Mouse (Mus musculus): Measurements from ENCODE around the gene Dtx3l.

The Dtx3l gene

GRCm38 (mm10) chr16:35888910-35889309 is 50.0 kb downstream of the Dtx3l start:
- TF ChIP-seq POU5F1 (IDR thresholded peaks at IDR 0.05; ENCODE audit: borderline replicate concordance, low read length): no peak
- TF ChIP-seq NANOG (IDR thresholded peaks at IDR 0.05; ENCODE audit: borderline replicate concordance, low read length): no peak
- no peak for TF ChIP-seq CTCF (conservative IDR thresholded peaks at IDR 0.05; ENCODE audit: low read length)
- H3K9me3 ChIP-seq (ENCODE audit: low read length): peaks cover 3% of the 10 kb centered on the region; the same call in 1 of the 2 replicates
- no peak overlapping the region for H3K4me3 ChIP-seq (replicated peaks; ENCODE audit: low read length)
- no peaks in the 10 kb centered on the region for H3K36me3 ChIP-seq (ENCODE audit: insufficient read depth, low read length)
- H3K4me1 ChIP-seq (replicated peaks; ENCODE audit: low read depth, low read length): peaks cover 35% of the 10 kb centered on the region
- no peaks in the 10 kb centered on the region for H3K27me3 ChIP-seq (ENCODE audit: insufficient read depth, low read length)

GRCm38 (mm10) chr16:35888174-35888573 is 50.8 kb downstream of the Dtx3l start:
- H3K27me3 ChIP-seq (ENCODE audit: insufficient read depth, low read length): no peaks in the 10 kb centered on the region
- 0 out of 2 replicates have a peak overlapping the region, but pooled peaks have one; percentile 2 for H3K4me3 ChIP-seq (replicated peaks; ENCODE audit: low read length)

More at GRCm38 (mm10) chr16:35888174-35888573, 50.8 kb downstream of the Dtx3l start:
- H3K36me3 ChIP-seq (ENCODE audit: insufficient read depth, low read length): no peaks in the 10 kb centered on the region
- peak; percentile 37; the same call in 1 of the 2 replicates for TF ChIP-seq POU5F1 (IDR thresholded peaks at IDR 0.05; ENCODE audit: borderline replicate concordance, low read length)
- no peak for TF ChIP-seq NANOG (IDR thresholded peaks at IDR 0.05; ENCODE audit: borderline replicate concordance, low read length)
- H3K9me3 ChIP-seq (ENCODE audit: low read length): peaks cover 3% of the 10 kb centered on the region; the same call in 1 of the 2 replicates
- peaks cover 35% of the 10 kb centered on the region for H3K4me1 ChIP-seq (replicated peaks; ENCODE audit: low read depth, low read length)
